Mouse (Mus musculus) forebrain, embryonic 15.5 days (tissue): ENCODE measurements around the gene Stra6. TPM values are rescaled to one million over a fixed set of nuclear protein-coding genes. Genes with fewer than 3 reads are reported as not detected.

Experiments used
- ATAC-seq: fragments of 200-750 bp; cut with Nextera tagmentation; replicated peaks from 2 replicates; pipeline ENCODE4 v1.8.0; 2017; ENCODE audit warnings: mild to moderate bottlenecking, moderate TSS enrichment, moderate library complexity
- H3K27ac ChIP-seq: fragments of 300-500 bp; sonication (generic); replicated peaks from 2 replicates; pipeline ENCODE4 v1.5.1; 2015; ENCODE audit warnings: mild to moderate bottlenecking, inconsistent platforms
- H3K27me3 ChIP-seq: fragments of 300-500 bp; sonication (generic); 2 replicates; pipeline ENCODE4 v1.6.1; 2015; ENCODE audit warnings: inconsistent platforms
- H3K36me3 ChIP-seq: fragments of 300-500 bp; sonication (generic); 2 replicates; pipeline ENCODE4 v1.6.1; 2015; ENCODE audit warnings: mild to moderate bottlenecking, inconsistent platforms
- H3K4me1 ChIP-seq: fragments of 300-500 bp; sonication (generic); 2 replicates; pipeline ENCODE4 v1.6.1; 2015; ENCODE audit warnings: inconsistent platforms
- H3K4me2 ChIP-seq: fragments of 300-500 bp; sonication (generic); replicated peaks from 2 replicates; pipeline ENCODE4 v1.6.1; 2015; ENCODE audit warnings: mild to moderate bottlenecking, inconsistent platforms
- H3K4me3 ChIP-seq: fragments of 300-500 bp; sonication (generic); 2 replicates; pipeline ENCODE4 v1.5.1; 2015; ENCODE audit warnings: mild to moderate bottlenecking, inconsistent platforms
- H3K9ac ChIP-seq: fragments of 300-500 bp; sonication (generic); replicated peaks from 2 replicates; pipeline ENCODE4 v1.6.1; 2015; ENCODE audit warnings: mild to moderate bottlenecking, inconsistent platforms
- H3K9me3 ChIP-seq: fragments of 300-500 bp; sonication (generic); 2 replicates; pipeline ENCODE4 v1.6.1; 2016; ENCODE audit warnings: inconsistent platforms
- WGBS: fragments of 180-500 bp; shearing (Covaris S2); methylation state at CpG from one replicate; pipeline ENCODE4 v1.1.7; 2015; ENCODE audit warnings: mixed read lengths; 5-methylcytosine and 5-hydroxymethylcytosine counted together
- polyA plus RNA-seq: library from polyadenylated mRNA; unstranded; fragments of >200 nt; fragmentation: Nextera tagmentation; extraction: Ambion mirVana; gene quantifications from 2 replicates; pipeline ENCODE4 v1.2.1, GENCODE M21; 2015

The Stra6 gene
- polyA plus RNA-seq, 1 experiment from 2014 or later = 8.7 TPM

DNA sequence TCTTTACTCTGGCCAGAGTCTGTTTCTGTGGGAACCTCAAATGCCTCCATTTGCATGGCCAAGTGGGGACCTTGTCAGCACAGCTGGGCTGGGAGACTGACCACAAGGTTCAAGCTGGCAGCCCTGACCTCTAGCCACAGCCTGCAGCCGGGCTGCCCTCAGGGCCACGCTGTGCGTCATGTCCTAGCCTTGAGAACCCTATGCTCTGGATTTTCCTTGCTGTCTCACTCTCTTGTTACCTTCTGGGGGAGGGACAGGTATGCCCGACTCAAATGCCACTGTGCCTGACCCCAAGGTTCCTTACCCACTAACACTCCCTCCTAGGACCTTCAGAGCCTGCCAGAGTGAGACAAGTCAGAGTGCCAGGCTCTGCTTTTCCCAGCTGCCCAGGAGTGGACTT, 26.6 kb upstream of the Stra6 start:
- Histone ChIP-seq H3K4me1 (peaks cover 45% of the 10 kb centered on the region), H3K27ac (no peak overlapping the region), H3K27me3 (0 out of 2 replicates have a peak, but pooled peaks cover 3% of the 10 kb centered on the region), H3K4me3 (no peak overlapping the region), H3K9me3 (no peaks in the 10 kb centered on the region), H3K4me2 (no peak overlapping the region), H3K36me3 (no peaks in the 10 kb centered on the region), H3K9ac (no peak overlapping the region)
- ATAC-seq = no peak
- WGBS = 82% methylated on average over 4 of the region's 4 CpGs

DNA sequence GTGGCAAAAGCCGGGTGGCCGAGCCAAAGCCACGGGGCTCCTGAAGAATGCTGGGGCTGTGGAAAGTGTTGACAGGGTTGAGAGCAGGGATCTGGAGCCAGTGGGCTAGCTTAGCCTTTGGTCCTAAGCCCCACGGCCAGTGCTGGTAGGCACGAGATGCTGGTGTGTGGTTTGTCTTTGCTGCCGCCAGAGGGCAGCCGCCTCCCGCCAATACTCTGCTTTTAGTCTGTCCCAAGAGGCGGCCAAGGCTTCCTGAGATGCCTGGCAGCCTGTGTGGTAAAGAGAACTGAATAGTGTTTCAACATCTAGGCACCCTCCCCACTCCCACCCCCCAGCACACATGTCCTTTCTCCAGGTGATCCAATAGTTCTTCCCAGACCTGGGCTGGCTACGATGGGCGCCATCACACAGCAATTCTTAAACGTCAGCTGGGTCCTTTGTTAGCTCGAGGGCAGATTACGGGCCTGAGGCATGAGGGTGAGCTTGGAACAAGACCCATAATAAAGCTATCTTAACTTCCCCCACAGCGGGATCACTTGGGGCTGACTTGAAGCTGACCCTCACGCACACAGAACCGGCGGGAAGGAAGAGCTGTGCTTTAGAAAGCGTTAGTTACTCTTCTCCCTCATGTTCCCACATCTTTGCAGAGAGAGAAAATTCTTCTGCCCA, 25.0 kb upstream of the Stra6 start:
- Histone ChIP-seq H3K4me2 (no peak overlapping the region), H3K4me1 (peaks cover 62% of the 10 kb centered on the region), H3K27ac (peak overlapping the region; percentile 29; the same call in 1 of the 2 replicates), H3K9ac (no peak overlapping the region), H3K4me3 (no peak overlapping the region), H3K9me3 (no peaks in the 10 kb centered on the region), H3K36me3 (no peaks in the 10 kb centered on the region), H3K27me3 (0 out of 2 replicates have a peak, but pooled peaks cover 3% of the 10 kb centered on the region)
- WGBS = 19% methylated on average over 19 of the region's 19 CpGs
- ATAC-seq = peak; percentile 77

DNA sequence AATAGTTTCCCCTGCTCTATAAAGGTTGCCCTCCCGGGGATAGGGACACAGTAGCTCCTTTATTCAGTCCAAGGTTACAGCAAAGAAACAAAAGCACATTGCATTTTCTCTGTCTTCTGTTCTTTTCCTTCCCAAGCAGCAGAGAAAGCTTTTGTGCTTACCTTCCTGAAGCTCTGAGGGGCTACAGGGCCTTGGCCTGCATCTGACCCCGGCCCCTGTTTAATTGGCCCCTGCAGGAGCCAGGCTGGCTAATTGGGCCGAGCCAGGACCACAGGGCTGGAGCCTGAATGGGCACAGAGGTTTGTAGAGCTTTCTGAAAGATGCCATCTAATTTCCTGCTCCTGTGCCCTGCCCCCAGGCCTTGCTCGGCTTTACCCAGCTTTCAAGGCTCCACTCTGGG, 22.6 kb upstream of the Stra6 start:
- H3K9me3 ChIP-seq = no peaks in the 10 kb centered on the region
- H3K36me3 ChIP-seq = no peaks in the 10 kb centered on the region
- H3K4me3 ChIP-seq = no peak overlapping the region
- 0 out of 2 replicates have a peak, but pooled peaks cover 3% of the 10 kb centered on the region for H3K27me3 ChIP-seq
- peak; percentile 11; the same call in 1 of the 2 replicates for ATAC-seq
- no peak overlapping the region for H3K4me2 ChIP-seq
- H3K27ac ChIP-seq = peak overlapping the region; percentile 74
- H3K9ac ChIP-seq = 0 out of 2 replicates have a peak overlapping the region, but pooled peaks have one; percentile 1
- WGBS = 5% methylated on average over 4 of the region's 4 CpGs
- H3K4me1 ChIP-seq = peaks cover 79% of the 10 kb centered on the region

DNA sequence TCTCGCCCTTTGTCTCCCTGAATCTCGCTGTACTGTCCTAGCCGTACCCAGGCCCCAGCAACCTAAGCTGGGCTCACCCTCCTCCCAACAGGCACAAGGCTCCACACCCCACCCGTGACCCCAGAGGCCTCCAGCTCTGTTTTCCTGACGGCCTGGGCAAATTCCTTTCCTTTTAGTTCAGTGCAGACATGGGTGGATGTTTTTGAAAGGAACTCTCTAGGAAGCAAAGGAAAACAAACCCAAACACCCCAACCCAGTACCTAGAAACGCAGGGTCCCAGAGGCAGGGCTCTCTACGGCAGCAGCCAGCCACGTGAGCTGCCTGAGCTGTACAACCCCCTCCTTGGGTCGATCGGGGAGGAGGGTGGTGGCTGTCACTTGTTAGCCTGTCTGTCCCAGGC, 21.2 kb upstream of the Stra6 start:
- WGBS = 22% methylated on average over 10 of the region's 10 CpGs
- peak overlapping the region; percentile 74; the same call in 1 of the 2 replicates for H3K27ac ChIP-seq
- no peaks in the 10 kb centered on the region for H3K27me3 ChIP-seq
- H3K4me2 ChIP-seq = no peak overlapping the region
- ATAC-seq = no peak
- H3K4me3 ChIP-seq = no peak overlapping the region
- H3K36me3 ChIP-seq = no peaks in the 10 kb centered on the region
- H3K9me3 ChIP-seq = no peaks in the 10 kb centered on the region
- peaks cover 88% of the 10 kb centered on the region for H3K4me1 ChIP-seq
- H3K9ac ChIP-seq = no peak overlapping the region

DNA sequence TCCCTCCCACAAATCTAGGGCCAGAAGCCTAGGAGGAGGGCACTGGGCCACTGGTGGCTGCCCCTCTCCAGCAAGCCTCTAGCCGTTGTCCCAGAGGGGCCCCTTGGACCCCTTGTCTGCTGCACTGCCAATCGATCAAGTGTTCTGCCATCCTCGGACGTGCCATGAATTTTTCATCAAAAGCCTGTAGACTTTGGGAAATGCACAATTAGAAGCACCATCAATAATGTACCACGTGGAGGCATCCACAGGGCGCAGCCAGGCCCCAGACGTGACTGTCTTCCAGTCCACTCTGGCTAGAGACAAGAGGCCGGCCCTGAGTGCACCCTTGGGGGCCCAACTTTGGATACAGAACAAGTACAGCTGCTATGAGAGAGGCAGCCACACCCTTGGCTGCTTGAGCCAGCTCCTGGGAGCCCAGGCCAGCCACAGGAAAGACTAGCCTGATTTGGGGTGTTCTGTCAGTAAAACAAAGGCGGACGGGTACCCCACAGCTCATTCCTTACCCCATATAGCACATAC, 20.0 kb upstream of the Stra6 start:
- Histone ChIP-seq H3K9ac (no peak overlapping the region), H3K4me2 (no peak overlapping the region), H3K4me3 (no peak overlapping the region), H3K27me3 (no peaks in the 10 kb centered on the region), H3K27ac (peak overlapping the region; percentile 74; the same call in 1 of the 2 replicates), H3K9me3 (no peaks in the 10 kb centered on the region), H3K36me3 (no peaks in the 10 kb centered on the region), H3K4me1 (peaks cover 91% of the 10 kb centered on the region)
- ATAC-seq = no peak
- whole genome bisulfite sequencing = 61% methylated on average over 10 of the region's 10 CpGs

DNA sequence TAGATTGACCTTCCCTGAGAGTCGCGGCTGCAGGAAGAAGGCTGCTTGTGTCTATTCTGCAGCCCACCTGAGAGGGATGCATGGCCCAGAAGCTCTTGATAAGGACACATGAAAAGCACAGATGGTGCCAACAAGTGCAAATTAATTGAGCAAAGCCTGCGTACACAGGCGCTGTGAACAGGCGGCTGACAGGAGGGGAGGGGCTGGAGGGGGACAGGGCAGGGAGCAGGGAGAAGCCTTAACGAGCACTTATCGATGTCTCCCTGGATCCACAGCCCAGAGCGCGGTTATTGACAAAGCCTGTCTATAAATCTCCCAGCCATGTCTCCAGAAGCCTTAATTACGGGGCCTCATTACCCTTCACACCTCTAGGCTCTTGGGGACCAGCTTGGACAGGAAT, 18.8 kb upstream of the Stra6 start:
- peak; percentile 59 for ATAC-seq
- Histone ChIP-seq H3K4me3 (no peak overlapping the region), H3K4me1 (peaks cover 92% of the 10 kb centered on the region), H3K27me3 (no peaks in the 10 kb centered on the region), H3K27ac (peak overlapping the region; percentile 85), H3K4me2 (no peak overlapping the region), H3K36me3 (no peaks in the 10 kb centered on the region), H3K9me3 (no peaks in the 10 kb centered on the region), H3K9ac (no peak overlapping the region)
- whole genome bisulfite sequencing = 4% methylated on average over 10 of the region's 10 CpGs

DNA sequence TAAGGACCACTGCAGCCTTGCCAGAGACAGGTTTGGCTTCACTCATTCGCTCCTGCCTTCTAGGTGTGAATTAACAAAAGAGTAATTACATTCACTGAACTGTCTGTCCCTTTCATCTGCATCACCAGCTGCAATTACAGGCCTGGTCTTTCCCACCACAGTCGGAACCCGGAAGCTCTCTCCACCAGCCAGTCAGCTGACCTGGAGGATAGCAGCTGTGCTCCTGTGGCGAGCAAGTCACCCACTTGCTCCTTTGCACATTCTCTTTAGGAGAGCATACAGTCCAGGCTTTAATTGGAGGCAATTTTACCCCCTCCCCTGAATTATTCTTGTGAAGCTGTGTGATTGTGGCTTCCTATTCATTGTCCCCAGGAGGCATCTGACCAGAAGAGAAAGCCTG, 17.9 kb upstream of the Stra6 start:
- Histone ChIP-seq H3K9me3 (no peaks in the 10 kb centered on the region), H3K4me2 (no peak overlapping the region), H3K9ac (no peak overlapping the region), H3K36me3 (no peaks in the 10 kb centered on the region), H3K27ac (peak overlapping the region; percentile 85), H3K4me3 (no peak overlapping the region), H3K27me3 (no peaks in the 10 kb centered on the region), H3K4me1 (peaks cover 91% of the 10 kb centered on the region)
- 5% methylated on average over 4 of the region's 4 CpGs for WGBS
- no peak for ATAC-seq

DNA sequence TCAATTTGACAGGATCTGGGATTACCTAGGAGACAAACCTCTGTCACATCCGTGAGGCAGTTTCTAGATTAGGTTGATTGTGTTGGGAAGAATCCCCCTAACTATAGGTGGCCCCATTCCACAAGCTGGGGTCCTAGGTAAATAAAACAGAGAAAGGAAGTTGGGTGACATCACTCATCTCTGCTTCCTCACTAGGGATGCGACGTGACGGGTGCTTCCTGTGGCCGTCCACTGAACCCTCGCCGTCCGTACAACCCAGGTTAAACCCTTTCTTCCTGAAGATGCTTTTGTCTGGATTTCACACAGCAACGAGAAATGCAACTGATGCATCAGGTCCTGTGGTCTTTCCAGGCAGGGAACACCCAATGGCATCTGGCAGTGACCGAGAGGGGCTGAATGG, 16.5 kb upstream of the Stra6 start:
- H3K4me3 ChIP-seq = no peak overlapping the region
- ATAC-seq = no peak
- peaks cover 85% of the 10 kb centered on the region for H3K4me1 ChIP-seq
- H3K9me3 ChIP-seq = no peaks in the 10 kb centered on the region
- H3K27me3 ChIP-seq = no peaks in the 10 kb centered on the region
- H3K9ac ChIP-seq = no peak overlapping the region
- 84% methylated on average over 10 of the region's 10 CpGs for WGBS
- no peak overlapping the region for H3K4me2 ChIP-seq
- H3K36me3 ChIP-seq = no peaks in the 10 kb centered on the region
- H3K27ac ChIP-seq = peak overlapping the region; percentile 92; the same call in 1 of the 2 replicates

DNA sequence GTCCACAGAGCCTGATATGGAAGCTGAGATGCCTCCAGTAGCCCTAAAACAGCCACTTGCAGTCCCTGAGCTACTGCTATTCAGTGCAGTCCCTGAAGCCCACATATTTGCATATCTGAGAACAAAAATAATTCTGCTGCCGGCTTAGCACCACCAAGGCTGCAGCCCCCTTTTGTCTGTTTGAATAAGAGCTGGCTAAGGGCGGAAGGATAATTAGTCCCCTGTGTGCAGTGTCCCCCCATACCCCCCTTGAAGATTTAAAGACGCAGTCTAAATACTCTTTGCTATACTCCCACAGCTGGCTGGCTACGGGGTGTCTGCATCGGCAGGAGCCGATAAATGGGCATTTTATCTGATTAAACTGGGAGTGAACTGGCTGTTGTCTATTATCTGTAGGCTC, 15.0 kb upstream of the Stra6 start:
- Histone ChIP-seq H3K27ac (peak overlapping the region; percentile 92), H3K9me3 (no peaks in the 10 kb centered on the region), H3K27me3 (no peaks in the 10 kb centered on the region), H3K9ac (peak overlapping the region; percentile 14; the same call in 1 of the 2 replicates), H3K4me3 (no peak overlapping the region), H3K36me3 (no peaks in the 10 kb centered on the region), H3K4me1 (peaks cover 85% of the 10 kb centered on the region), H3K4me2 (peak overlapping the region; percentile 8; the same call in 1 of the 2 replicates)
- ATAC-seq = peak; percentile 71
- 1% methylated on average over 6 of the region's 6 CpGs for WGBS

DNA sequence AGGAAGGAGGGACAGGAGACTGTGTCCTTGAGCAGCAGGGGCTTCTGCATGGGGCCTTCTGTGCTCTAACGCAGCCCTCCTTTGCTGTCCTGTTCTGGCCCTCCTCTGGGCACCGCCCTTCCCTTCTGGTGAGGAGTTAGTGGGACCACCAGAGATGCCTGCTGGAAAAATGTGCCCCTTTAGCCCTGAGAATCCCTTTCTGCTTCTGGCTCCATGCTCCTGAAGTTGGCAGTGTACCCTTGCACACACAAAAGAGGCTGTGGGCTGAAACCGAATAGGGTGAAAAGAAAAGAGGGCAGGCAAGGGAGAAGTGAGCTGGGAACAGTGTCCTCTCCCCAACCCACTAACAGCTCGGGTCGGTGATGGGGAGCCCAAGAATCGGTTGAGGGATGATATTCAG, 14.4 kb upstream of the Stra6 start:
- H3K27ac ChIP-seq = peak overlapping the region; percentile 92
- no peaks in the 10 kb centered on the region for H3K27me3 ChIP-seq
- H3K36me3 ChIP-seq = no peaks in the 10 kb centered on the region
- no peaks in the 10 kb centered on the region for H3K9me3 ChIP-seq
- H3K9ac ChIP-seq = 0 out of 2 replicates have a peak overlapping the region, but pooled peaks have one; percentile 14
- ATAC-seq = peak; percentile 32; the same call in 1 of the 2 replicates
- H3K4me3 ChIP-seq = no peak overlapping the region
- H3K4me2 ChIP-seq = no peak overlapping the region
- H3K4me1 ChIP-seq = peaks cover 86% of the 10 kb centered on the region
- 9% methylated on average over 6 of the region's 6 CpGs for WGBS

DNA sequence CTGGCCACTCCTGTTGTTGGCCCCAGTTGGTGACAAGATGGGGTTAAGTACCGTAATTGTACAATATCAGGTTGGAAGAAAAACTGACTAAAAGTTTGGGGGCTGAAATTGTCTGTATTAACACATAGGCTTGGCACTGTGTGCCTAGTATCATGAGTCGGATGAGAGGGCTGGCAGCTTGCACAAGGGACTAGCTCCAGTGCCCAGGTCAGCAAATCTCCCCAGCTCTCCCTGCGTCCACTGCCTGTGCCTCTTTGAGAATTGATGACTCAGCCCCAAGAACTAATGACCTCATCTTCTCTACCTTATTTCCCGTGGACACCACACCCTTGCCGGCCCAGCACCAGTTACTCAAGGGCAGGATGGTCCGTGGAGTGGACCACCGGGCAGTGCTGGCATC, 13.7 kb upstream of the Stra6 start:
- Histone ChIP-seq H3K9me3 (no peaks in the 10 kb centered on the region), H3K36me3 (no peaks in the 10 kb centered on the region), H3K27me3 (no peaks in the 10 kb centered on the region), H3K27ac (peak overlapping the region; percentile 92), H3K4me1 (peaks cover 84% of the 10 kb centered on the region), H3K4me3 (no peak overlapping the region), H3K4me2 (no peak overlapping the region), H3K9ac (no peak overlapping the region)
- WGBS = 65% methylated on average over 7 of the region's 7 CpGs
- no peak for ATAC-seq

DNA sequence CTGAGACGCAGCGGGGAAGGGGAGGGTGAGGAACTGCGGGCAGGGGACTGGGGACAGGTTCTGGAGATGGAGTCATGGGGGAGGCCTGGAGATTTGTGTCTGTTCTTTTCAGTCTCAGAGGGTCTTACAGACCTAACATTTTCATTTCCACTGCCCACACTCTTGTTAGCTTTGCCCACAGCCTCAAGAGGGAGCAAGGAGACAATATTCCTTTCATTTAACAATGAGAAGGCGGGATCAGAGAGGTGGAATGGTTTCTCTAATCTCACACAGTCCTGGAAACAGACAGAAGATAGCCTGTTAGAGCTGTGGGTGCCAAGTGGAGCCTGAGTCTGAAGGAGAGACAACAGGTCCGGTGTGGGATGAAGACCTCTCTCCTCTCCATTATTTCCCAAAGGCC, 11.7 kb upstream of the Stra6 start:
- no peaks in the 10 kb centered on the region for H3K36me3 ChIP-seq
- peaks cover 68% of the 10 kb centered on the region for H3K4me1 ChIP-seq
- H3K9me3 ChIP-seq = no peaks in the 10 kb centered on the region
- no peaks in the 10 kb centered on the region for H3K27me3 ChIP-seq
- H3K4me2 ChIP-seq = no peak overlapping the region
- H3K4me3 ChIP-seq = no peak overlapping the region
- H3K27ac ChIP-seq = peak overlapping the region; percentile 66
- ATAC-seq = no peak
- 24% methylated on average over 5 of the region's 5 CpGs for WGBS
- H3K9ac ChIP-seq = no peak overlapping the region
